Mouse (Mus musculus): Measurements from ENCODE around the gene Lce1d.
"Not testable (repeated sequence)": the region's sequence is repeated elsewhere in the genome, so short reads cannot be mapped to it uniquely, and the experiment has no call there.

Gene Lce1d

DNA sequence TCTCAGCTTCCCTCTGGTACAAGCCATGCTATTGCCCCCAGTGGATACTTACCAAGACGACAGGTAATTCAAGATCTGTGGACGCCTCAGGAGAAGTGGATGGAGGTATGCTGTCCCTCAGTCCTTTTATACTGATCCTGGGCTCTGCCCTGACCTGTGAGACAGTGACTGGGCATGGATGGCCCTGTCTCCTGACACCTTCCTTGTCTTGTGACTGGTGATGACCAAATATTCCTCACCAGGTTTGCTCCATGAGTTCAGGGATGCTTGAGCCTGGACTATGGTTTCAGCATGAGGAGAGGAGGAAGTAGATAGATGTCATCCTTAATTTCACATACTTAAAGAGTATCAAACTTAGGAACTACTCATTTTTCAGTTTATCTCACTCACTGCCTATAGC is at the start of gene Lce1d:
Gene Lce1d, minus strand, starts transcription at position 101 of the 400 bp plus-strand sequence.
- DNase-seq = no peak

DNA sequence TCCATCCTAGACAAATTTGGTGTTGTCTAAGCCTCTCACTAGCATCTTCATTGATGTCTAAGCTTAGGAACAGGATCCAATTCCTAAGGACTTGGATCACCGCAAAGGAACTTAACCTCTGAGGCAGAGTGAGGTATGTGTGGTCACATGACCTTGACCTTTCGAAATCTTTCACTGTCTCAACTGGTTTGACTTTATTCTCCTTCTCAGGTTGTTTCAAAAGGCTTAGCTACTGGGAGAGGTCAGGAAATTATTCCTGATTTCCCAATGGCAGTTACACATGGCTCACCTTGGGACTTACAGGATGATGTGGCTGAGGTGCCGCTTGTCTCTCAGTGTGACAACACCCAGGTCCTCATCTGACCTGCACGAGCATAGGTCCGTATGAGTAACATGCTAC is 35.6 kb upstream of the Lce1d start:
- no peak for DNase-seq

DNA sequence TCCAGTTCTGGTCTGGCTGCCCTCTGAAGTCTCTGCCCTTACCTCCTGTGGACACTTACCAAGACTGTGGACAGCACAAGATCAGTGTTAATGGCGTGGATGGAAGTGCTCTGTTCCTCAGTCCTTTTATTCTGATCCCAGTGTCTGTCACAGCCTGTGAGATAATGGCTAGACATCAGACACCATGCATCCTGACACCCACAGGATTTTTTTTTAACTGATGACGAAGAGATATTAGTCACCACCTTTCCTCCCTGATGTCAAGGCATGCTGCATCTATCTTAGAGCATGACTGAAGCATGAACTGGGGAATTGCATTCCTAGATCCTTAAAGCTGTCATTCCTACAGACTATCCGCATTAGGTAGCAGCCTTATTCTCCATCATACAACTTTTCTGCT is 33.2 kb upstream of the Lce1d start, which contains the start of gene Lce1f:
Gene Lce1f, minus strand, starts transcription at position 101 of the 400 bp plus-strand sequence.
- no peak for DNase-seq

- DNase-seq = no peak
Measured at GRCm38 (mm10) chr3:92715122-92715521, 28.1 kb upstream of the Lce1d start.

- no peak for DNase-seq
Measured at GRCm38 (mm10) chr3:92708974-92709373, 22.0 kb upstream of the Lce1d start, which contains the start of gene Lce1e. Lce1e (minus strand) TSS chr3:92709074.

DNA sequence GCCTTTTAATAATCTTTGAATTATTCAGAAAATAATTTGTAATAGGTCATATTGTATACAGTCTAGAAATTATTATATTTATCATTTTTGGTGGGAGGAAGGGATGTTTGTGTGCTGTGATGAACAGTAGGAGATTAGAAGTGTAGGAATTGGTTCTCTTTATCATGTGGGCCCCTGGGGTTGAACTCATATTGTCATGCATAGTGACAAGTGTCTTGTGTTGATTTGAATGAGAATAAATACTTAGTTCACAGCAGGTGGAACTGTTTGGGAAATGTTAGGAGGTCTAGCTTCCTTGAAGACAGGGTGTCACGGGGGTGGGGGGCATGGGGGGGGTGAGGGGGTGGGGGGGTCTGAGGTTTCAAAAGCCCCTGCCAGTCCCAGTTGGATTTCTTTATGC is 7.6 kb upstream of the Lce1d start:
- DNase-seq = no peak

DNA sequence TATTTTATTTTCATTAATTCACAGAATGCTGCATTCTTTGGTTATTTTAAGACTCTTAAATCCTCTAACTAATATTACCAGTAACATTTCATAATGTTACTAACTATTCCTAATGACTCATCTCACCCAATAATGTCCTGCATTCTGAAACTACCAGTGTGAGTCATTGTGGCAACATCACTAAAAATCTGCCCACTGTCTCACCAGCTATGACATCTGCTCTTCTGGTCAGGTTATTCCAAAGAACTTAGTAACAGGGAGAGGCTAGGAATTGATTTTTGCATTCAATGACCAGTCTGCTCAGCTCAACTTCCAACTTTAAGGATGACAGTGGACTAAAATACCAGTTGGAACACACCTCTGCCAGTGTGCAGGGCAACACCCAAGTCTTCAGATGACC is 4.7 kb upstream of the Lce1d start:
- DNase-seq = no peak

- DNase-seq = not testable (repeated sequence)
Measured at GRCm38 (mm10) chr3:92689154-92689553, 2.1 kb upstream of the Lce1d start.

GRCm38 (mm10) chr3:92678947-92679346 is 8.1 kb downstream of the Lce1d start, which contains the start of gene Lce1c:
Lce1c (plus strand) TSS chr3:92679247.
- no peak for DNase-seq

- DNase-seq = no peak
Measured at GRCm38 (mm10) chr3:92670215-92670614, 16.8 kb downstream of the Lce1d start, which contains the start of gene Lce1a2. Lce1a2 (minus strand) TSS chr3:92670315.

GRCm38 (mm10) chr3:92656826-92657225 is 30.2 kb downstream of the Lce1d start, which contains the start of gene Lce1b:
Lce1b (minus strand) TSS chr3:92656926.
- no peak for DNase-seq

GRCm38 (mm10) chr3:92648207-92648606 is 38.8 kb downstream of the Lce1d start, which contains the start of gene Lce1a1:
Lce1a1 (minus strand) TSS chr3:92648307.
- no peak for DNase-seq

- DNase-seq = no peak
Measured at GRCm38 (mm10) chr3:92639854-92640253, 47.2 kb downstream of the Lce1d start.

GRCm38 (mm10) chr3:92638653-92638991 is 48.4 kb downstream of the Lce1d start:
- no peak for DNase-seq

DNA sequence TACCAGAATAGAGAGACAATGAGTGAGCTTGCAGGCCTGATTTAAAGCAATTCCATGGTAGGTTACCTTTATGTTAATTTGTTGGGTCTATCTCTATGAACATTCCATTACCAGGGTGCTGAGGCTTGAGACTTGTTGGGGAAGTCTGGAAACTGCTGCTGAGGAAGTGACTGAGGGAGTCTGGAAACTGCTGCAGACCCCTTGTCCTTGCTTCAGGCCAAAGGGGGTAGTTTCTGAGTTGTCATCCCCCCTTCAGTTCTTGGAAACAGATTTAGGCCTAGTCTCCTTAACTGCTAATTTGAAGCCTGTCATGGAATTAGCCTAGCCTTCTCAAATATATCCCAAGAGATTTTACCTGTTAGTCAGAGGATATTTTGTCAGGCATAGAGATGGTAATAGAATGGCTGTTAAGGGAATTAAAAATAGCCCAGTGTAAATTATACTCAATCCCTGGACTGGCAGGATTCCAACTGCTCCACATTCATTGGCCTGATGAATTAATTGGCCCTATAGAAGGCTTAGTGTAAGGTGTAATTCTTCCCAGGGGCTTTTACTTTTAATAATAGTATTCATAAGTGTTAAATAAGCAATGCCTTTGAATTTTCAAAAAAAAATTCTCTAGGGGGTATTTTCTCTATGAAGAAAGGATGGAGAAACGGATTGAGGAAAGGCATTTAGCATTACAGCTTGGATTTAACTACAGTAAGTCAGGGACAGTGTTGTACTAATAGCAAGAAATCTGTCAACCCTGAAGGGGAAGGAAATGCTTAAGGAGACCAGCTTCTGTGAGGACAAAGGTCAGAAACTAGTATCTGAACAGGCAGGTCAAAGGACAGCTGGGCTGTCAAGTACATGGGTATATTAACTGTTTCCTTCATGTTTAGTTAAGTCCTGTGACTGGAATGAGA is 49.0 kb downstream of the Lce1d start:
- DNase-seq = no peak

All from liver (tissue).